Mouse (Mus musculus): ENCODE measurements around the gene Syngr2. TPM values are rescaled to one million over a fixed set of nuclear protein-coding genes. Genes with fewer than 3 reads are reported as not detected.

Syngr2 gene
- polyA plus RNA-seq (2014; fragmentation: Nextera tagmentation; extraction: Ambion mirVana): 75.1 and 85.7 TPM in 2 replicates

- peak within 1 kb of the TSS; percentile 44; the same call in 1 of the 2 replicates for H3K27ac ChIP-seq (ENCODE audit: low read depth, low read length)
- under 1% methylated on average over 73 of the region's 75 CpGs for WGBS
- ATAC-seq (ENCODE audit: low FRiP score, low TSS enrichment): peak; percentile 78
Observed at GRCm38 (mm10) chr11:117809407-117810311, at the start of gene Syngr2, which contains the start of gene Gm20708. Syngr2 (plus strand) TSS chr11:117809668. Gm20708 (plus strand) TSS chr11:117809668.

GRCm38 (mm10) chr11:117760374-117761119 is 48.9 kb upstream of the Syngr2 start:
- Histone ChIP-seq H3K36me3 (ENCODE audit: control insufficient read depth, insufficient read depth, low read length) (peaks cover 69% of the 10 kb centered on the region), H3K27ac (ENCODE audit: low read depth, low read length) (no peak overlapping the region), H3K4me3 (ENCODE audit: low read length) (no peak overlapping the region), H3K9ac (ENCODE audit: low read depth, low read length) (no peak overlapping the region), H3K9me3 (ENCODE audit: control insufficient read depth, low read length) (no peaks in the 10 kb centered on the region), H3K4me1 (ENCODE audit: control insufficient read depth, insufficient read depth, low read length) (no peaks in the 10 kb centered on the region), H3K27me3 (ENCODE audit: control insufficient read depth, insufficient read depth, low read length) (no peaks in the 10 kb centered on the region), H3K4me2 (replicated peaks; ENCODE audit: low read depth, low read length) (no peak overlapping the region)
- 89% methylated on average over 26 of the region's 26 CpGs for WGBS
- ATAC-seq (ENCODE audit: low FRiP score, low TSS enrichment): no peak; the same call in 1 of the 2 replicates

More at GRCm38 (mm10) chr11:117809407-117810311, at the start of gene Syngr2, which contains the start of gene Gm20708:
- Histone ChIP-seq H3K4me1 (ENCODE audit: control insufficient read depth, insufficient read depth, low read length) (peaks cover 14% of the 10 kb centered on the region), H3K9me3 (ENCODE audit: control insufficient read depth, low read length) (no peaks in the 10 kb centered on the region), H3K9ac (ENCODE audit: low read depth, low read length) (peak within 1 kb of the TSS; percentile 72), H3K4me3 (ENCODE audit: low read length) (peak within 1 kb of the TSS; percentile 75), H3K4me2 (replicated peaks; ENCODE audit: low read depth, low read length) (peak within 1 kb of the TSS; percentile 93), H3K27me3 (ENCODE audit: control insufficient read depth, insufficient read depth, low read length) (no peaks in the 10 kb centered on the region), H3K36me3 (ENCODE audit: control insufficient read depth, insufficient read depth, low read length) (peaks cover 22% of the 10 kb centered on the region; the same call in 1 of the 2 replicates)

- Histone ChIP-seq H3K4me3 (ENCODE audit: low read length) (no peak overlapping the region), H3K27ac (ENCODE audit: low read depth, low read length) (no peak overlapping the region), H3K4me1 (ENCODE audit: control insufficient read depth, insufficient read depth, low read length) (no peaks in the 10 kb centered on the region), H3K27me3 (ENCODE audit: control insufficient read depth, insufficient read depth, low read length) (no peaks in the 10 kb centered on the region), H3K36me3 (ENCODE audit: control insufficient read depth, insufficient read depth, low read length) (peaks cover 61% of the 10 kb centered on the region), H3K9ac (ENCODE audit: low read depth, low read length) (no peak overlapping the region), H3K4me2 (replicated peaks; ENCODE audit: low read depth, low read length) (no peak overlapping the region), H3K9me3 (ENCODE audit: control insufficient read depth, low read length) (no peaks in the 10 kb centered on the region)
- ATAC-seq (ENCODE audit: low FRiP score, low TSS enrichment): no peak
- WGBS: 87% methylated on average over 13 of the region's 13 CpGs
Observed at GRCm38 (mm10) chr11:117761801-117762200, 47.7 kb upstream of the Syngr2 start.

GRCm38 (mm10) chr11:117762246-117762645 is 47.2 kb upstream of the Syngr2 start:
- no peaks in the 10 kb centered on the region for H3K4me1 ChIP-seq (ENCODE audit: control insufficient read depth, insufficient read depth, low read length)
- H3K9ac ChIP-seq (ENCODE audit: low read depth, low read length): no peak overlapping the region
- WGBS: 84% methylated on average over 12 of the region's 12 CpGs
- no peak overlapping the region for H3K27ac ChIP-seq (ENCODE audit: low read depth, low read length)
- H3K9me3 ChIP-seq (ENCODE audit: control insufficient read depth, low read length): no peaks in the 10 kb centered on the region
- H3K27me3 ChIP-seq (ENCODE audit: control insufficient read depth, insufficient read depth, low read length): no peaks in the 10 kb centered on the region
- peaks cover 60% of the 10 kb centered on the region for H3K36me3 ChIP-seq (ENCODE audit: control insufficient read depth, insufficient read depth, low read length)
- H3K4me2 ChIP-seq (replicated peaks; ENCODE audit: low read depth, low read length): no peak overlapping the region
- H3K4me3 ChIP-seq (ENCODE audit: low read length): no peak overlapping the region
- no peak for ATAC-seq (ENCODE audit: low FRiP score, low TSS enrichment)

- 90% methylated on average over 9 of the region's 9 CpGs for WGBS
- no peak overlapping the region for H3K9ac ChIP-seq (ENCODE audit: low read depth, low read length)
- H3K4me3 ChIP-seq (ENCODE audit: low read length): no peak overlapping the region
- no peaks in the 10 kb centered on the region for H3K27me3 ChIP-seq (ENCODE audit: control insufficient read depth, insufficient read depth, low read length)
- no peak overlapping the region for H3K4me2 ChIP-seq (replicated peaks; ENCODE audit: low read depth, low read length)
- no peak for ATAC-seq (ENCODE audit: low FRiP score, low TSS enrichment)
- H3K4me1 ChIP-seq (ENCODE audit: control insufficient read depth, insufficient read depth, low read length): no peaks in the 10 kb centered on the region
- no peak overlapping the region for H3K27ac ChIP-seq (ENCODE audit: low read depth, low read length)
- peaks cover 42% of the 10 kb centered on the region for H3K36me3 ChIP-seq (ENCODE audit: control insufficient read depth, insufficient read depth, low read length)
- H3K9me3 ChIP-seq (ENCODE audit: control insufficient read depth, low read length): no peaks in the 10 kb centered on the region
Observed at GRCm38 (mm10) chr11:117764319-117764718, 45.1 kb upstream of the Syngr2 start.

GRCm38 (mm10) chr11:117765361-117765760 is 44.1 kb upstream of the Syngr2 start:
- Histone ChIP-seq H3K27ac (ENCODE audit: low read depth, low read length) (no peak overlapping the region), H3K36me3 (ENCODE audit: control insufficient read depth, insufficient read depth, low read length) (peaks cover 32% of the 10 kb centered on the region), H3K9ac (ENCODE audit: low read depth, low read length) (no peak overlapping the region), H3K4me1 (ENCODE audit: control insufficient read depth, insufficient read depth, low read length) (no peaks in the 10 kb centered on the region), H3K27me3 (ENCODE audit: control insufficient read depth, insufficient read depth, low read length) (no peaks in the 10 kb centered on the region), H3K4me2 (replicated peaks; ENCODE audit: low read depth, low read length) (no peak overlapping the region), H3K4me3 (ENCODE audit: low read length) (no peak overlapping the region), H3K9me3 (ENCODE audit: control insufficient read depth, low read length) (no peaks in the 10 kb centered on the region)
- ATAC-seq (ENCODE audit: low FRiP score, low TSS enrichment): no peak
- 90% methylated on average over 4 of the region's 5 CpGs for WGBS

- no peak overlapping the region for H3K9ac ChIP-seq (ENCODE audit: low read depth, low read length)
- no peaks in the 10 kb centered on the region for H3K27me3 ChIP-seq (ENCODE audit: control insufficient read depth, insufficient read depth, low read length)
- no peaks in the 10 kb centered on the region for H3K4me1 ChIP-seq (ENCODE audit: control insufficient read depth, insufficient read depth, low read length)
- no peak overlapping the region for H3K4me2 ChIP-seq (replicated peaks; ENCODE audit: low read depth, low read length)
- no peak overlapping the region for H3K4me3 ChIP-seq (ENCODE audit: low read length)
- H3K9me3 ChIP-seq (ENCODE audit: control insufficient read depth, low read length): no peaks in the 10 kb centered on the region
- WGBS: 87% methylated on average over 3 of the region's 3 CpGs
- H3K36me3 ChIP-seq (ENCODE audit: control insufficient read depth, insufficient read depth, low read length): peaks cover 26% of the 10 kb centered on the region
- no peak for ATAC-seq (ENCODE audit: low FRiP score, low TSS enrichment)
- no peak overlapping the region for H3K27ac ChIP-seq (ENCODE audit: low read depth, low read length)
Observed at GRCm38 (mm10) chr11:117766275-117766674, 43.2 kb upstream of the Syngr2 start.

GRCm38 (mm10) chr11:117768725-117769682 is 40.5 kb upstream of the Syngr2 start:
- Histone ChIP-seq H3K27me3 (ENCODE audit: control insufficient read depth, insufficient read depth, low read length) (no peaks in the 10 kb centered on the region), H3K36me3 (ENCODE audit: control insufficient read depth, insufficient read depth, low read length) (peaks cover 39% of the 10 kb centered on the region), H3K4me3 (ENCODE audit: low read length) (no peak overlapping the region), H3K9ac (ENCODE audit: low read depth, low read length) (no peak overlapping the region), H3K27ac (ENCODE audit: low read depth, low read length) (no peak overlapping the region), H3K9me3 (ENCODE audit: control insufficient read depth, low read length) (no peaks in the 10 kb centered on the region), H3K4me1 (ENCODE audit: control insufficient read depth, insufficient read depth, low read length) (no peaks in the 10 kb centered on the region), H3K4me2 (replicated peaks; ENCODE audit: low read depth, low read length) (no peak overlapping the region)
- WGBS: 85% methylated on average over 20 of the region's 20 CpGs
- ATAC-seq (ENCODE audit: low FRiP score, low TSS enrichment): no peak

All from kidney, embryonic 14.5 days (tissue).